Mouse (Mus musculus) adipocyte (in vitro differentiated cells): ENCODE measurements at regions not wholly inside any gene's neighbourhood (a gene's known extent, or its start where the extent isn't known, plus 50 kb on each side); places are given as distances from the start of the nearest gene placed in this dataset.
"Not testable (repeated sequence)": the region's sequence is repeated elsewhere in the genome, so short reads cannot be mapped to it uniquely, and the experiment has no call there.

Source experiments
- DNase-seq: peaks from one replicate; pipeline ENCODE4 v3.0.0-alpha.2; 2016; ENCODE audit warnings: low spot score

DNA sequence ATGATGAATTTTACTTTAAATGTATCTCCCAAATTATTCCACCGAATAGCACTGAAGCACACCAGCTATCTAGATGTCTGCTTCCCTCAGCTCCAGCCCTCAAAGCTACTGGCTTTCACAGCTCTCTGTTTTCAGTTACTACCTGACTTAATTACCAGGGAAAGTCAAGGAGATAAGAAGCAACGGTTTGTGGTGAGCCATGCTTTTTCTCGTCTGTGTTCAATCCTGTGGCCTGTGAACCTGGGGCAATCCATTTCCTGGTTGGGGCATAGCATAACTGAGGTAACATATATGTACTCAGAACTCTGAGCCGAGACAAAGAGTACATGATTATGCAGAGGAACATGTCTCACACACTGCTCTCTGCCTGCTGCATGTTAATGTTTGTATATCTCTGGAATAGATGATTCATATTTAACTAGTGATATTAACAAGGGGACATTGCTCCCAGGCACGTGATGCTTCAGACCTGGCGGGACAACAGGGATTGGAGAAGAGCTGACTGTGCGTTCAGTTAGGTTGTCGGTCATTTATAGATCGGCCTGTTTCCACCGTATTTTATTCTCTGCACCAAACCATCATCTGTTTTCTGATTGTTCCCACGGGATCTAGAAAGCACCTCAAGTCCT lies 453.3 kb downstream of the Dad1 start:
- DNase-seq: no peak

- DNase-seq: not testable (repeated sequence)
Observed at GRCm38 (mm10) chr14:53795160-53795559, 458.7 kb downstream of the Dad1 start.

DNA sequence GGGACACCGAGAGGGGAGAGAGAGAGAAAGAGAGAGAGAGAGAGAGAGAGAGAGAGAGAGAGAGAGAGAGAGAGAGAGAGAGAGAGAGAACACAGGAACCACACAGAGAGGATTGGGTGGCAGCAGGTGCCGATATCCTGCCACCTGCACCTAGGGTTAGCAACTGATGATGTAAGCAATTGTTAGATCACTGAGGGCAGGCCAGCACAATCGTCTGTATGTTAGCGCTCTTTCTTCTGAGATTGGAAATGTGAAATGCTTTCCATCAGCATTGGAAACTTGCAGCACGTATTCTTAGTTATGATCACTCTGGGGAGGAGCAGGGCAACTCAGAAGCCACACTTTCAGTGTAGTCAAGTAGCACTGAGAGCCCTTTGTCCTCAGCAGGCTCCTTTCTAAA lies 459.4 kb downstream of the Dad1 start:
- DNase-seq: no peak

DNA sequence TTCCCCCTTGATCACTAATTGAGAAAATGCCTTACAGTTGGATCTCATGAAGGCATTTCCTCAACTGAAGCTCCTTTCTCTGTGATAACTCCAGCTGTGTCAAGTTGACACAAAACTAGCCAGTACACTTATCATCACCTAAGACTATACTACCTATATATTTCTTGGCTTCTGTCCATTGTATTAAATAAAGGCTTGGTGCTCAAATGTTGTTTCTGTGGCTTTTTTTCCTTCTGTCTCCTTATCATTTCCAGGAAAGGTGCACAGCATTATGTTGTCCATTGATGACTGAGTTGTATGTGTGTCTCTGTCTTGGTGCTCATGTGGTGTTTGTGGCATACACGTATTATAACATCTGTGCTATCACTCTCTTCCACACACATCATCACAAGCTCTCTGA lies 461.5 kb downstream of the Dad1 start:
- not testable (repeated sequence) for DNase-seq

DNA sequence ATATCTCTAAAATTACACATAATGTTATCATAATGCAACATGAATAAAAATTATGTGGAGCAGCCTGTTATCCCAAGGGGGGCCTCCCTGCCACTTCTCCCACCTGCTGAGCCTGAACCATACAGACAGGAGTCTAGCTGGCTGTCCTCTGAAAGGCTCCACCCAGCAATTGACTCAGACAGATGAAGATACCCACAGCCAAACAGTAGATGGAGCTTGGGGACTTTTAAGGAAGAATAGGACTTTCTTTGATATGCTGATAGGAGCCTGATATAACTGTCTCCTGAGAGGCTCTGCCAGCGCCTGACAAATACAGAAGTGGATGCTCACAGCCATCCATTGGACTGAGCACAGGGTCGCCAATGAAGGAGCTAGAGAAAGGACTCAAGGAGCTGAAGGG lies 468.4 kb downstream of the Dad1 start:
- DNase-seq: not testable (repeated sequence)

DNA sequence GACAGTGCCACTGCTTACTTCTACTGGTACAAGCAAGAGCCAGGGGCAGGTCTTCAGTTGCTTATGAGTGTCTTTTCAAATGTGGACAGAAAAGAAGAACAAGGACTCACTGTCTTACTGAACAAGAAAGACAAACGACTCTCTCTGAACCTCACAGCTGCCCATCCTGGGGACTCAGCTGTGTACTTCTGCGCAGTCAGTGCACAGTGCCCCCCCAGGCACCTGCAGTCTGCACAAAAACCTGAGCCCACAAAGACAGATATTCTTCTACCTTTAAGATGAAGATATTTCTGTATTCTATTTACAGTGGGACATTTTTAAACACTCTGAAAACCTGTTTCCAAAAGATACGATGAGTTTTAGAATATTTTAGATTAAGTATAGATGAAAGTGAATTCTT lies 476.5 kb downstream of the Dad1 start:
- DNase-seq: no peak

DNA sequence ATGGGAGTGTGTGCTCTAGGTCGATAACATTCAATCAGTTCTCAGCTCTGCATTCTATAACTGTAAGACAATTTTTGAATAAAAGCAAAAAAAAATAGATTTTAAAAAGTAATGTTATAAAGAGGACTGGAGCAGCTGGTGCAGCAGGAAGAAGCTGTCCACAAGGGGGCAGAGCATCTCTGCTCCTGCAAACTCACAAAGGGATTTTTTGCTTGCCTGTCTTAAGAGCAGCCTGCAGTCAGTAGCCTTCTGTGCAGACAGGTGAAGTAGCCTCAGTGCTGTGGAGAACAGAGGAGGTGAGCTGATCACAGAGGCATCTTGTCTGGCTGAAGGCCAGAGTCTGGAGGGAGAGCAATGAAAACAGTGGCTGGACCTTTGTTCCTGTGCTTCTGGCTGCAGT lies 477.2 kb downstream of the Dad1 start:
- not testable (repeated sequence) for DNase-seq

- not testable (repeated sequence) for DNase-seq
Observed at GRCm38 (mm10) chr14:53766501-53766900, 487.4 kb downstream of the Dad1 start.

DNA sequence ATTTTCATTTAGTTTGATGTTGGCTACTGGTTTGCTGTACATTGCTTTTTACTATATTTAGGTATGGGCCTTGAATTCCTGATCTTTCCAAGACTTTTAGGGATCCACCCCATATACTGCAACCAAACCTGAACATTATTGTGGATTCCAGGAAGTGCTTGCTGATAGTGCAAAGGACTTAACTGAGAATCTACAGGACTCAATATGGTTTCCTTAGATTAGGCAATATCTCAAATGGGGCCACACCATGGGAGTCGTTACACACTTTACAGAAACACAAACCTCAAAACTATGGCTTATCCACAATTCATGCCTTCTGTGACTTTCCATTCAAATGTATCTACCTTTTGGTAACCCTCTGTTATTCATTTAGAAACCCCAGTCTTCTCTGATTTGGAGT lies 488.0 kb downstream of the Dad1 start:
- DNase-seq: not testable (repeated sequence)

- not testable (repeated sequence) for DNase-seq
Observed at GRCm38 (mm10) chr14:53760578-53760977, 493.3 kb downstream of the Dad1 start.

DNA sequence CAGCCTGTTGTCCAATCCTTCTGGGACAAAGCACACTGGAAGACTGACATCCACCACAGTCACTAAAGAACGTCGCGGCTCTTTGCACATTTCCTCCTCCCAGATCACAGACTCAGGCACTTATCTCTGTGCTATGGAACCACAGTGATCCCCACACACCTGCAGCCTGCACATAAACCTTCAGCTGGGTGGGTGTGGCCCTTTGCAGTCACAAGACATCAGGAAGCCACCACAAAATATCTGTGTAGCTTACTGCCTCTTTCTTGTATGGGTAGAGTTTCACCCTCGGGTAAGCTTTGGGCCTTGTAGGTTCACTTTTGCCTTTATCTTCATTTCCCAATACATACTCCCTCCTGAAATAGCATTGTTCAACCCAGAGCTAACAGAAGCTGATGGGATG lies 496.1 kb downstream of the Dad1 start:
- DNase-seq: not testable (repeated sequence)

DNA sequence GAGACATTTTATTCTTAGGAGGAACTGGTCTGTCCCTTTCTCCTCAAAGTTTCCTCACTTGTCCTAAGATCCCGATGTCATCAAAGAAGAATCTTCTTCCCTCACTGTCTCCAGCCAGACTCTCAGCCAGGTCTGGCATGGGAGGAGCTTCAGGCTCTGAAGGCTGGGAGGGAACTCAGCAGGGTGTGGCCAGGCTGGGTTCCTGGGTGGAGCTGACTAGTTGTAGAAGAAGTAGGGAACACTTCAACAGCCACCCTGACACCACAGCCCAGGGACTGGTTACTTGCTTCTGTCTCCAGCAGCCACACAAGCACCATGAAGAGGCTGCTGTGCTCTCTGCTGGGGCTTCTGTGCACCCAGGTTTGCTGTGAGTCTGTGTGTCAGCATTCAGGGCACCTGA lies 496.8 kb downstream of the Dad1 start:
- DNase-seq: not testable (repeated sequence)

GRCm38 (mm10) chr14:53750703-53751441 lies 503.0 kb downstream of the Dad1 start:
- DNase-seq: no peak

DNA sequence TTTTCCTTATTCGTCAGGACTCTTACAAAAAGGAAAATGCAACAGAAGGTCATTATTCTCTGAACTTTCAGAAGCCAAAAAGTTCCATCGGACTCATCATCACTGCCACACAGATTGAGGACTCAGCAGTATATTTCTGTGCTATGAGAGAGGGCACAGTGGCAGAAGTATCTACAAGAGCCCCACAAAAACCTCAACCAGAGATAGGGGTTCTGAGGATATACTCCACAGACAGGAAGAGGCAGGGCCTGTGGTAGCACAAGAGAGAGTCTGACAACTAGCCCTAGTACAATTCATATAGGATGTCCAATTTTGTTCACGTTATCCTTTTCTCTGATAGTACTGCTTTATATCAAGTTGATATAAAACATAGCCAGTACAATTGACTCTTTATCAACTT lies 510.4 kb downstream of the Dad1 start:
- DNase-seq: not testable (repeated sequence)

- not testable (repeated sequence) for DNase-seq
Observed at GRCm38 (mm10) chr14:53742864-53743263, 511.0 kb downstream of the Dad1 start.

GRCm38 (mm10) chr14:53741246-53741645 lies 512.7 kb downstream of the Dad1 start:
- not testable (repeated sequence) for DNase-seq

GRCm38 (mm10) chr14:53737962-53738361 lies 515.9 kb downstream of the Dad1 start:
- not testable (repeated sequence) for DNase-seq

GRCm38 (mm10) chr14:53736274-53736673 lies 517.6 kb downstream of the Dad1 start:
- DNase-seq: not testable (repeated sequence)

GRCm38 (mm10) chr14:53731600-53731999 lies 522.3 kb downstream of the Dad1 start:
- DNase-seq: not testable (repeated sequence)

GRCm38 (mm10) chr14:53729877-53730276 lies 524.0 kb downstream of the Dad1 start:
- DNase-seq: not testable (repeated sequence)

DNA sequence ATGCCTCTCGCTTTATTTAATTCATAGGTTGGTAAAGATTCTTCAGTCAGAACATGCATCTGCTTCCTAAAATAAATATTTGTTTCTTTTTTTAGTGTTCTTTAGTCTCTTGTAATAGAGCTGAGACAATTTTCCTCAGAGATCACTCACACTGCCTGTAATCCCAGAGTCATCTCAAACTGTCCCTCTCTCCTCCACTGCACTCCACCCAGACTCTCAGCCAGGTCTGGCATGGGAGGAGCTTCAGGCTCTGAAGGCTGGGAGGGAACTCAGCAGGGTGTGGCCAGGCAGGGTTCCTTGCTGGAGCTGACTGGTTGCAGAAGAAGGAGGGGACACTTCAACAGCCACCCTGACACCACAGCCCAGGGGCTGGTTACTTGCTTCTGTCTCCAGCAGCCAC lies 524.8 kb downstream of the Dad1 start:
- not testable (repeated sequence) for DNase-seq

DNA sequence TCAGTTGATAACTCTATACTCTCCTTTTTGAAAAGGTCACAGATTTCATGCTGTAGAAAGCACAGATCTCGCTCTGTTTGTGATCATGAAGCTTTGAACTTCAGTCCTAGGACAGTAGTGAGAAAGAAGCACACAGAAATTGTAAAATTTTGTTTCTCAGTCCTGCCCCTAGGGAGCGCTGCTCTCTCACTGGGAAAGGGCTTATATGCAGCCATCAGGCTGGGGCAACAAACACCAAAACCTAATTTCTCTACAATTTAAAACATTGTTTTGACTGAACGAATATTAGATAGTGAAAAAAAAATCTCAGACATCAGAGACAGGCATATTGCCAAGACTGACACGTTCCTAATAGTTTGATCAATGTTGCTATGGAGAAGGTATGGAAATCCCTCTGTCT lies 527.0 kb downstream of the Dad1 start:
- DNase-seq: not testable (repeated sequence)

DNA sequence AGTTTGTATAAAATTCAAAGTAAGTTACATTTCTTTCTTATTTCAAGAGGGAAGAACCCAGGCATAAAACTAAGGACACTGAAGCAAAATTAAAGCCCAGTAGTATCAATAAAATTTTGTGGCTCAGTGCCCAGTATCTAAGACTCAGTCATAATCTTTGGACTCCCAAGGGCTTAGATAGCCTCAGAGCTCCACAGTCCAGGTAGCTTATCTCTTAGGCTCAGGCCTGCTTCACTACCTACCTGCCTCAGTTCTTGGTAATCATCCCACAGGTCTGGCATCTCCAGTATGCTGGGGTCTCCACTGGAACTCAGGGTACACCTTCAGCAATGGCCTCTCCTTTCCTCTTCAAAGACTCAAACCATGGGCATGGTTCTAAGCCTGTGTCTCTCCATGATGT lies 530.3 kb downstream of the Dad1 start:
- not testable (repeated sequence) for DNase-seq

DNA sequence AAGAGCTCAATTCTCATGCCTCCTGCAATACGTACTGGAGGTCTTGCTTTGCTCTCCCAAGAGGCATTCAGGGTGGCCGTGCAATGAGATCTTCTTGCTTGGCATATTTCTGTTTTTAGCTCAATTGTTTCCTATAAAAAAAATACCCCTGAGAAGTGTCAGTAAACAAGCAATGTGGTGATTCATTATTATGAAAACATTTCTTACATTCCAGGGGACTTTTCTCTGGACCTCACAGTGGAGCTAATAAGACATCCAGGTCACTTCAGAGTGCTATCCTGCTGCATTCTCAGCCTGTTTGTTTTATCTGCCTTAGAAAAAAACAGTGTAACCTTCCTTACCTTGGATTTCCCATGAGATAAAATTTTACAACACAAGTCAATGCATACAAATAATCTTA lies 532.0 kb downstream of the Dad1 start:
- not testable (repeated sequence) for DNase-seq
